Mouse (Mus musculus) neural tube, embryonic 15.5 days (tissue): Measurements from ENCODE around the gene Fen1. TPM values are rescaled to one million over a fixed set of nuclear protein-coding genes. Genes with fewer than 3 reads are reported as not detected.

Experiments
- ATAC-seq: fragments of 200-750 bp; cut with Nextera tagmentation; 2 replicates; pipeline ENCODE4 v1.8.0; 2017; ENCODE audit warnings: mild to moderate bottlenecking, moderate TSS enrichment, moderate library complexity; ENCODE audit not compliant: low FRiP score
- H3K27ac ChIP-seq: fragments of 300-500 bp; sonication (generic); replicated peaks from 2 replicates; pipeline ENCODE4 v1.5.1; 2015; ENCODE audit warnings: mild to moderate bottlenecking, inconsistent platforms
- H3K27me3 ChIP-seq: fragments of 300-500 bp; sonication (generic); replicated peaks from 2 replicates; pipeline ENCODE4 v1.6.1; 2015; ENCODE audit warnings: inconsistent platforms
- H3K36me3 ChIP-seq: fragments of 300-500 bp; sonication (generic); 2 replicates; pipeline ENCODE4 v1.6.1; 2015; ENCODE audit warnings: inconsistent platforms
- H3K4me1 ChIP-seq: fragments of 300-500 bp; sonication (generic); 2 replicates; pipeline ENCODE4 v1.6.1; 2015; ENCODE audit warnings: inconsistent platforms
- H3K4me2 ChIP-seq: fragments of 300-500 bp; sonication (generic); 2 replicates; pipeline ENCODE4 v1.6.1; 2015; ENCODE audit warnings: inconsistent platforms, mild to moderate bottlenecking, moderate library complexity
- H3K4me3 ChIP-seq: fragments of 300-500 bp; sonication (generic); replicated peaks from 2 replicates; pipeline ENCODE4 v1.5.1; 2015; ENCODE audit warnings: mild to moderate bottlenecking, inconsistent platforms
- H3K9ac ChIP-seq: fragments of 300-500 bp; sonication (generic); replicated peaks from 2 replicates; pipeline ENCODE4 v1.6.1; 2015; ENCODE audit warnings: mild to moderate bottlenecking, inconsistent platforms
- H3K9me3 ChIP-seq: fragments of 300-500 bp; sonication (generic); replicated peaks from 2 replicates; pipeline ENCODE4 v1.6.1; 2016; ENCODE audit warnings: inconsistent platforms
- WGBS: fragments of 180-500 bp; shearing (Covaris S2); methylation state at CpG from one replicate; pipeline ENCODE4 v1.1.7; 2015; ENCODE audit warnings: mixed read lengths; 5-methylcytosine and 5-hydroxymethylcytosine counted together
- polyA plus RNA-seq: library from polyadenylated mRNA; unstranded; fragments of >200 nt; fragmentation: Nextera tagmentation; extraction: Ambion mirVana; gene quantifications from 2 replicates; pipeline ENCODE4 v1.2.1, GENCODE M21; 2015

The Fen1 gene
- polyA plus RNA-seq, 1 experiment from 2014 or later, result 22.8 TPM

DNA sequence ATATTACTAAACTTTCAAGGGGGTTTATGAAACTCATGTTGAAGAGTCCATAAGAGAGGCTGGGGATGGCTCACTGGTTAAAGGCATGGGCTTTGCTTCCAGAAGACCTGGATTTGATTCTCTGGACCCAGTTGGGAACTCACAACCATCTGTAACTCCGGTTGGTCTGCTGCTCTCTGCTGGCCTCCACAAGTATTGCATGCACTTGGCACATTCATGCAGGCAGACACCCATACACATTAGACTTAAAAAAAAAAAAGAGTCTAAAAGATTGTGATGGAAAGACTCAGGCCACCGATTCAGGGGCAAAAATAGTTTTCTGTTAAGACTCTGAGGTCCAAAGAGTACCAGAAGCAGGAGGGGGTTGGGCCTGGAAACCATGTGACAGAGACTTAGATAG, 13.2 kb downstream of the Fen1 start:
- Histone ChIP-seq H3K4me1 (peaks cover 35% of the 10 kb centered on the region), H3K9me3 (no peaks in the 10 kb centered on the region), H3K9ac (no peak overlapping the region), H3K27me3 (no peaks in the 10 kb centered on the region), H3K4me2 (no peak overlapping the region), H3K27ac (no peak overlapping the region), H3K36me3 (peaks cover 86% of the 10 kb centered on the region), H3K4me3 (no peak overlapping the region)
- 58% methylated on average over 2 of the region's 2 CpGs for WGBS
- no peak for ATAC-seq

DNA sequence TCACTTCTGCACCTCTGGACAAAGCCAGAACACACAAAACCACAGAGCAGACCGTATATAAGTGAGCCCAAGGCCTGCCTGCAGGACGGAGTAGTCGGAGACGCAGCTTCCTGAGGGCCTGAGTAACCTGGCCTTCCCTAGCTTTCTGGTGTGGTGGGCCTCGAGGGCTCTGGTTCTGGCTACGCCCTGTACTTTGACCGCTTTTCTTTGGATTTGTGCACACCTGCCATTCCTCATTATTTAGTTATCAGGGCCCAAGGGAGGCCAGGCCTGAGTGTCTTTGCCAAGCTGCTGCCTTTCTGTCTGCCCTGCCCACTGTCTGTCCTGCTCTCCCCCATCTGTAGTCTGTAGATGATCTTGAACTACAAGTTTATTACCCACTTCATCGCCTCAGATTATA, 14.0 kb downstream of the Fen1 start:
- no peak for ATAC-seq
- H3K27me3 ChIP-seq, result no peaks in the 10 kb centered on the region
- H3K4me1 ChIP-seq, result peaks cover 41% of the 10 kb centered on the region
- H3K4me2 ChIP-seq, result no peak overlapping the region
- no peak overlapping the region for H3K9ac ChIP-seq
- no peak overlapping the region for H3K4me3 ChIP-seq
- H3K36me3 ChIP-seq, result peaks cover 86% of the 10 kb centered on the region
- H3K27ac ChIP-seq, result no peak overlapping the region
- H3K9me3 ChIP-seq, result no peaks in the 10 kb centered on the region
- WGBS, result 94% methylated on average over 8 of the region's 8 CpGs

DNA sequence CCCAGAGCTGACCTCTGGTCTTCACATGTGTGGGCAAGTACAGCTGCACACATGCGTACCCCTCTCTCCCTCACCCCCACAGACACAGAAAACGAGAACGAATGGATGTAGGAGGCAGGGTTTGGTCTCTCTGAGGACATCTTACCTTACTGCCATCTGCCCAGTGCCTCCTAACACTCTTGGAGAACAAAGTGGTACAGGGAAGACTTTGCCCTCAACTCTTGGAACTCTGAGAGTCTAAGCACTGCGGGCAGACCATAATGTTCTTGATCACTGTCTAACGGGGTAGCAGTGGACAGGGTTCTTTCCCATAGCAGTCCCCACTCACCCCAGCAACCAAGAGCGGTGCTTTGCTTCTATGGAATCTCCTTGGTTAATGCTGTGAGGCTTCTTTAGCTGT, 14.9 kb downstream of the Fen1 start:
- Histone ChIP-seq H3K27me3 (no peaks in the 10 kb centered on the region), H3K36me3 (peaks cover 77% of the 10 kb centered on the region), H3K9me3 (no peaks in the 10 kb centered on the region), H3K4me2 (no peak overlapping the region), H3K9ac (no peak overlapping the region), H3K4me1 (peaks cover 47% of the 10 kb centered on the region), H3K4me3 (no peak overlapping the region), H3K27ac (peak overlapping the region; percentile 68)
- 94% methylated on average over 6 of the region's 6 CpGs for WGBS
- no peak for ATAC-seq

DNA sequence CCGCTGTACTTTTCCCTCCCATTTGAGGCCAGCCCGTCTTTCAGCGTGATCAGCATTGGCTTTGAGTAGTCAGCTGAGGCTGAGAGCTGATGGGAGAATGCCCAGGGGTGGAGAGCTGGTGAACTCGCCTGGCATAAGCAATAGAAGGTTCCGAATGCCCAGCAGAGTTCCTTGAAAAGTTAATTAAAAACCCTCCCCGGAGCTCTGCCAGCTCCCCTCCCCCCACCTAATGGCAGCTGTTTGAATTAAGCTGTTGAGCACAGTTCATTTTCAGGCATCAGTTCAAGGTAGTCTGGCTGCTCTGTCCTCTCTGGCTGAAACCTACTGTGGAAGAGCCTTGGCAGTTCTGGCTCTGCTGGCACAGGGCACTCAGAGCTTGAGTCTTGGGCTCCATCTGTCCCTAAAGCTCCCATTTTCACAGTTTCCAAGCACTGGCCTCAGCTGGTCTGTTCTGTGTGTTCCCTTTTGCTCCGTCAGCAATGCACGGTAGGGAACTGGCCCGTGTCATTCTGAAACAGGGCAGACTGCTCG, 15.6 kb downstream of the Fen1 start:
- peaks cover 52% of the 10 kb centered on the region for H3K4me1 ChIP-seq
- no peak overlapping the region for H3K4me3 ChIP-seq
- no peak overlapping the region for H3K9ac ChIP-seq
- peak overlapping the region; percentile 68 for H3K27ac ChIP-seq
- peaks cover 70% of the 10 kb centered on the region for H3K36me3 ChIP-seq
- H3K27me3 ChIP-seq, result no peaks in the 10 kb centered on the region
- H3K9me3 ChIP-seq, result no peaks in the 10 kb centered on the region
- ATAC-seq, result peak; percentile 58
- WGBS, result 47% methylated on average over 10 of the region's 10 CpGs
- no peak overlapping the region for H3K4me2 ChIP-seq

DNA sequence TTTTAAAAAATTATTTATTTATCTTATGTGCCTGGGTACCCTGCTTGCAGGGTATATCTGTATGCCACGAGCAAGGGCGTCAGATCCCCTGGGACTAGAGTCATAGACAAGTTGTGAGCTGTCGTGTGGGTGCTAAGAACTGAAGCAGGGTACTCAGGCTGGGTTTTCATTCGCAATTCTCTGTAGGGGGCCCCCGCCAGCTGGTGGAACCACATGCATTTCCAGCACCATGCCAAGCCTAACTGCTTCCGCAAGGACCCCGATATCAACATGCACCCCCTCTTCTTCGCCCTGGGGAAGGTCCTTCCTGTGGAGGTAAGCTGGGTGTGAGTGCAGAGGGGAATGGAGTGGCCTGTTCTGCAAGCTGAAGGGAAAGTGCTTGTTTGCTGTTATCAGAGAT, 17.4 kb downstream of the Fen1 start:
- no peaks in the 10 kb centered on the region for H3K27me3 ChIP-seq
- no peak overlapping the region for H3K27ac ChIP-seq
- H3K36me3 ChIP-seq, result peaks cover 54% of the 10 kb centered on the region
- no peak overlapping the region; the same call in 1 of the 2 replicates for H3K9ac ChIP-seq
- H3K4me3 ChIP-seq, result no peak overlapping the region; the same call in 1 of the 2 replicates
- 0 out of 2 replicates have a peak overlapping the region, but pooled peaks have one; percentile 74 for H3K4me2 ChIP-seq
- H3K9me3 ChIP-seq, result no peaks in the 10 kb centered on the region
- ATAC-seq, result no peak
- H3K4me1 ChIP-seq, result peaks cover 60% of the 10 kb centered on the region
- 92% methylated on average over 8 of the region's 8 CpGs for WGBS

DNA sequence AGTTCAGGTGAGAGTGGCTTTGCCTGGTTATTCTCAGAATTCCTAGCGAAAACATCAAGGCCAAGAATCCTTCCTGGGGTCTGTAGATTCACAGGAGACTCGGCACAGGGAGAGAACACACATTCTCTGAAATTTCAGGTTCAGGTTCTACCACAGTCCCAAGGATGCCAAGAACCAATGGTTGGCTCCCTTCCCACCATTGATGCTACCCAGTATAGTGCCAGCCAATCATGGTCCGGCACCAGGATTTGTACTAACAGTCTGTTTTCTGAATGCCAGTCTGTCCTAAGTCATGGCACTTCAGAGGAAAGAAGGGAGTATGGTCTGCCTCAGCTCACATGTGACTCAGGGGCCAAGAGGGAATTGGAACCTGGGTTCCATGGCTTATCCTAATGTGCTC, 18.1 kb downstream of the Fen1 start:
- Histone ChIP-seq H3K27me3 (no peaks in the 10 kb centered on the region), H3K4me1 (peaks cover 60% of the 10 kb centered on the region), H3K27ac (0 out of 2 replicates have a peak overlapping the region, but pooled peaks have one; percentile 18), H3K9ac (no peak overlapping the region), H3K4me3 (no peak overlapping the region), H3K4me2 (peak overlapping the region; percentile 74), H3K9me3 (no peaks in the 10 kb centered on the region), H3K36me3 (peaks cover 51% of the 10 kb centered on the region)
- no peak for ATAC-seq
- 89% methylated on average over 3 of the region's 3 CpGs for WGBS

DNA sequence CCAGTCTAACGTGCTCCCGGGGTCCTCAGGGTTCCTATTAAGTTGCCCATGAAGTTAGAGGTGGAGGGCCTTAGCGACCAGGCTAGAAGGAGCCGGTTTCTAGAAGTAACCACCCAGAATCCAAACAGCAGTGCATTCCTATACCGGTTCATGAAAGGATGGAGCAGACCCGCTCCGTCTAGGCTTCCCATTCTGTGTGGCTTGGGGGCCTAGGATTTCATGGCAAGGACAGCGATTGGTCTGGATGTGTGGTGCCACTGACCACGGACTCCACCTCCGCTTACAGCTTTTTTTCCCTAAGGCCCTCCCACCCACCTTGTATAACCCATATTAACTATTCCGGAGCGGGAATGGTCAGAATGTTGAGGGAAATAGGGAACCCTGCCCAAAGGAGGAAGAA, 19.9 kb downstream of the Fen1 start:
- peaks cover 37% of the 10 kb centered on the region for H3K36me3 ChIP-seq
- H3K4me3 ChIP-seq, result peak overlapping the region; percentile 91
- peak; percentile 19; the same call in 1 of the 2 replicates for ATAC-seq
- H3K9me3 ChIP-seq, result no peaks in the 10 kb centered on the region
- no peaks in the 10 kb centered on the region for H3K27me3 ChIP-seq
- H3K27ac ChIP-seq, result peak overlapping the region; percentile 98
- peaks cover 58% of the 10 kb centered on the region for H3K4me1 ChIP-seq
- 7% methylated on average over 12 of the region's 12 CpGs for WGBS
- H3K9ac ChIP-seq, result peak overlapping the region; percentile 97
- peak overlapping the region; percentile 74 for H3K4me2 ChIP-seq

DNA sequence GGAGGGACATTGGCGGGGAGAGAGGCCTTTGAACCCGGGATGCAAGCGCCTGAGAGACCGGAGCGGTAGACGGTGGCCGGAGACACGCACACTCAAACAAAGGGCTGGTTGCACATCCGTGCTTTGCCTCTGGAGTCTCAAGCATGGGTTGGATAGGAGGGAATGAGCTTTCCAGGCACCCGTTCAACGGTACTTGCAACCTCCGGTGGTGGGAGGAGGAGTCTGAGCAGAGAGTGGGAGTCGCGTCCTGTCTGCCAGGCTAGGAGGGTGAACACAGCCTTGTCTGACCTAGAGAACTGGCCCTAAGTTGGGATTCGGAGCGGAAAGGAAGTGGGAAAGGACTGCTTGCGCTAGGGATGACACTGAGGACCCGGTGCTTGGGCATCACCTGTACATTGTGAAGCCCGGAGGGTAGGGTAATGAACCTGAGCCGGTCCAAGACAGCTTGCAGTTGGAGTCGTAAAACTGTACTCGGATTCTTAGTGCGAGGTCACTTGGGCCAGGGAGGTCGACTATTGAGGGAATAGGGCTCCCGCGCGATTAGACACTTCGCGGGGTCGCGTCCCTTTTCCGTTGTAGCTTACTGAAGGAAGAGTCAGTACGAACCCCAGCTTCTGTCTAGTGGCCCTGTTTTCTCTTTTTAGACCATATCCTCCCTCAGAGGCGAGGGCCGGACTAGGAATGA, 20.5 kb downstream of the Fen1 start:
- peaks cover 30% of the 10 kb centered on the region for H3K36me3 ChIP-seq
- peak overlapping the region; percentile 91 for H3K4me3 ChIP-seq
- WGBS, result under 1% methylated on average over 35 of the region's 35 CpGs
- ATAC-seq, result peak; percentile 85
- peak overlapping the region; percentile 97 for H3K9ac ChIP-seq
- H3K9me3 ChIP-seq, result no peaks in the 10 kb centered on the region
- H3K4me2 ChIP-seq, result peak overlapping the region; percentile 74
- H3K27me3 ChIP-seq, result no peaks in the 10 kb centered on the region
- H3K4me1 ChIP-seq, result peaks cover 52% of the 10 kb centered on the region
- peak overlapping the region; percentile 98 for H3K27ac ChIP-seq

DNA sequence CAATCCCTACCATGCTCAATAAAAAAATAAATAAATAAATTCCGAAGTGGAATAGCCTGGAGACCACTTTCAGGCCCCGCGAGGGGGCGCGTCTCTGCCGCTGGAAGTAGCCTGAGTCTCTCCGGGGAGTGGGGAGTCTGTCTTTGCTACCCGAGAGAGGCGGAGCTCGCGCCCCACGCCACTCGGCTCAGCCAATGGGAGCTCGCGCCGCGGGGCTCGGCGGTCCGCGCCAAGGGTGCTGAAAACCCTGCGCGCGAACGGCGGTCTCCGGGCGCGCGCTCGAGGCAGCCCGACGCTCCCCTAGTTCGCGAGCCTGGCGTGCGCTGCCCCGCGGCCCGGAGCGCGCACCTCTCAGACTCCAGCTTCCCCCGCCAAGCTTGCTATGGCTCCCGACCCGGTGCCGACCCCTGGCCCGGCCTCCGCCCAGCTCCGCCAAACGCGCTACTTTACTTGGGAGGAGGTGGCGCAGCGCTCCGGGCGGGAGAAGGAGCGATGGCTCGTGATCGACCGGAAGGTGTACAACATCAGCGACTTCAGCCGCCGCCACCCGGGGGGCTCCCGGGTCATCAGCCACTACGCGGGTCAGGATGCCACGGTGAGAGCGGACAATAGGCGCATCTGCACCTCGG, 21.2 kb downstream of the Fen1 start, which contains the start of gene Fads1:
Gene Fads1, plus strand, starts transcription at position 219 of the 629 bp plus-strand sequence.
- H3K4me1 ChIP-seq, result peaks cover 45% of the 10 kb centered on the region
- H3K4me3 ChIP-seq, result peak within 1 kb of the TSS; percentile 91
- H3K9me3 ChIP-seq, result no peaks in the 10 kb centered on the region
- peaks cover 25% of the 10 kb centered on the region for H3K36me3 ChIP-seq
- peak within 1 kb of the TSS; percentile 97 for H3K9ac ChIP-seq
- ATAC-seq, result peak; percentile 96
- no peaks in the 10 kb centered on the region for H3K27me3 ChIP-seq
- peak within 1 kb of the TSS; percentile 98 for H3K27ac ChIP-seq
- H3K4me2 ChIP-seq, result peak within 1 kb of the TSS; percentile 74
- WGBS, result under 1% methylated on average over 70 of the region's 70 CpGs

DNA sequence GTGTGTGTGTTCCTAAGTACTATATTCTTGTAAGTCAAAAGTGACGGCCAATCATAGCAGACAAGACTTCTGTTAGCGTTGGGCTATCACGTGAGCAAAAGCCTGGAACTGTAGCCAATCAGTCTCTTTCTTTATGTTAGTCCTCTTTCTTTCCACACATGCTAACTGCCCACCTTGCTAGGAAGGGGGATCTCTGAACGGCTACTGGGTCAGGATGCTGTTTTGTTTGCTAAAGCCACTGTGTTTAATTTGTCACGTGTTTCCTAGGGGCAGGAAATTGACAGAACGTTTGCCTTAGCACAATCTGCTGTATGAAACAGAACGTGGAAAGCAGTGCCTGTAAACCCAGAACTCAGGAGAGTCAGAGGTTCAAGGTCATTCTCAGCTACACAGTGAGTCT, 21.8 kb downstream of the Fen1 start:
- no peaks in the 10 kb centered on the region for H3K27me3 ChIP-seq
- peak overlapping the region; percentile 74 for H3K4me2 ChIP-seq
- peak; percentile 19 for ATAC-seq
- H3K9me3 ChIP-seq, result no peaks in the 10 kb centered on the region
- 20% methylated on average over 7 of the region's 7 CpGs for WGBS
- peaks cover 21% of the 10 kb centered on the region for H3K36me3 ChIP-seq
- peak overlapping the region; percentile 98 for H3K27ac ChIP-seq
- H3K4me3 ChIP-seq, result peak overlapping the region; percentile 91
- H3K9ac ChIP-seq, result peak overlapping the region; percentile 97
- H3K4me1 ChIP-seq, result peaks cover 41% of the 10 kb centered on the region

DNA sequence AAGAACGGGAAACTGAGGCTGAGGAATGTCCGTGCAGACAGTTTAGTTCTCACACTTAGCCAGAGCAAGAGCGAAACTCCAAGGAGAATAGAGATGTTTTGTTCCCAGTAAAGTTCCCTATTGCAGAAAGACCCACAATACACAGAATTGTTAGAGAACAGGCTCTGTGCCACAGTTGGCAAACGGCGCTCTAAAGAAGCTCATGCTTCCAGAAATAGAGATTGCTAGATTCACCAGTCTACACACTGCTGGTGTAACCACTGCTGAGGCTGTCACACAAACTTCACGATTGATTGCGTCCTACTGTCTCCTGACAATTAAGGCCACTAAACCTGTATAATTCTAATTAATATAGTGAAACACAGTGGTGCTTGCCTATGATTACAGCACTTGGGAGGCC, 22.7 kb downstream of the Fen1 start:
- no peak for ATAC-seq
- Histone ChIP-seq H3K27me3 (no peaks in the 10 kb centered on the region), H3K9ac (no peak overlapping the region), H3K4me3 (no peak overlapping the region), H3K4me1 (peaks cover 35% of the 10 kb centered on the region), H3K4me2 (no peak overlapping the region), H3K27ac (0 out of 2 replicates have a peak overlapping the region, but pooled peaks have one; percentile 45), H3K9me3 (no peaks in the 10 kb centered on the region), H3K36me3 (peaks cover 12% of the 10 kb centered on the region)
- 83% methylated on average over 7 of the region's 7 CpGs for WGBS

DNA sequence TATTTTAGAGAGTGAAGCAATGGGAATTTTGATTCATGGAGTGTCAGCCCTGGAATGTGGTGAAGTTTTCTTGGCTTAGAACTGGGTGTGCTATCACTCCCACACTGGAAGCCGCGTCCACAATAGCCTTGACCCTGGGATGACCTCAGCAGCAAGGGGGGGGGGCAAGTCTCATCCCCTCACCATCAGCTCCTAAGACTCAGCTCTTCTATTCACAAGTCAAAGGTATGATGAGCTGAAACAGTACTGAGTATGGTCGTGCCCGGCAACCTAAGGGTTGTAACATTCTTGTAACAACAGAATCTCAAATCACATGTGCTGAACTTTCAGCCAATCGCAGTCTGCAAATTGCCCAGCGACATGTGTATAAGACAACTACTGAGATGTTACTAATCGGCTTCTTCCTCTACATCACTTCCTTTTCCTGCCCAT, 27.0 kb downstream of the Fen1 start:
- no peaks in the 10 kb centered on the region for H3K36me3 ChIP-seq
- H3K27ac ChIP-seq, result no peak overlapping the region
- H3K9ac ChIP-seq, result no peak overlapping the region
- no peak overlapping the region for H3K4me3 ChIP-seq
- WGBS, result 56% methylated on average over 7 of the region's 7 CpGs
- peaks cover 3% of the 10 kb centered on the region for H3K4me1 ChIP-seq
- H3K9me3 ChIP-seq, result no peaks in the 10 kb centered on the region
- no peak overlapping the region for H3K4me2 ChIP-seq
- no peaks in the 10 kb centered on the region for H3K27me3 ChIP-seq
- ATAC-seq, result no peak
